Mouse (Mus musculus) erythroblast, embryonic 14.5 days (primary cell): ENCODE results near the gene Atp6v1a.

ENCODE experiments used
- GATA1 ChIP-seq: IDR thresholded peaks from 2 replicates; pipeline ENCODE4 v1.6.1; 2012; ENCODE audit warnings: low read length, inconsistent platforms, mixed read lengths
- TAL1 ChIP-seq: IDR thresholded peaks from 3 replicates; pipeline ENCODE4 v1.6.1; 2012; ENCODE audit warnings: low read length, inconsistent platforms, mixed read lengths

GRCm38 (mm10) chr16:44133187-44133586 lies 6.3 kb downstream of the Atp6v1a start:
- TF ChIP-seq GATA1 (no peak), TAL1 (no peak)
